Mouse (Mus musculus) left cerebral cortex, adult 2 months (tissue): ENCODE results near the gene Trio. TPM values are rescaled to one million over a fixed set of nuclear protein-coding genes. Genes with fewer than 3 reads are reported as not detected.

Experiments used
- DNase-seq, 2 experiments: peaks; one replicate each; pipeline ENCODE4 v3.0.0; 2021 to 2022; ENCODE audit warnings: low spot score in 2 of 2, mixed read lengths in 1 of 2; ENCODE audit errors: extremely low spot score in 1 of 2
- H3K27ac ChIP-seq: fragments of 200-600 bp; 2 replicates; pipeline ENCODE4 v1.8.1; 2022
- H3K4me3 ChIP-seq: fragments of 200-600 bp; 2 replicates; pipeline ENCODE4 v1.8.1; 2022
- CTCF ChIP-seq: fragments of 200-600 bp; IDR thresholded peaks from 2 replicates; pipeline ENCODE4 v1.8.1; 2022; ENCODE audit warnings: antibody characterized with exemption, mild to moderate bottlenecking, moderate library complexity
- intact Hi-C: fragments of 180-260 bp; cut with DNase I; formaldehyde crosslinking; loops from one replicate; pipeline ENCODE4 v1.15.1; 2025
- total RNA-seq, 2 experiments: library from RNA; stranded (reverse); gene quantifications; 2 replicates each; pipeline ENCODE4 v1.2.3; 2021

Gene Trio
- total RNA-seq, 2 experiments from 2014 or later, result 252 to 279 TPM

DNA sequence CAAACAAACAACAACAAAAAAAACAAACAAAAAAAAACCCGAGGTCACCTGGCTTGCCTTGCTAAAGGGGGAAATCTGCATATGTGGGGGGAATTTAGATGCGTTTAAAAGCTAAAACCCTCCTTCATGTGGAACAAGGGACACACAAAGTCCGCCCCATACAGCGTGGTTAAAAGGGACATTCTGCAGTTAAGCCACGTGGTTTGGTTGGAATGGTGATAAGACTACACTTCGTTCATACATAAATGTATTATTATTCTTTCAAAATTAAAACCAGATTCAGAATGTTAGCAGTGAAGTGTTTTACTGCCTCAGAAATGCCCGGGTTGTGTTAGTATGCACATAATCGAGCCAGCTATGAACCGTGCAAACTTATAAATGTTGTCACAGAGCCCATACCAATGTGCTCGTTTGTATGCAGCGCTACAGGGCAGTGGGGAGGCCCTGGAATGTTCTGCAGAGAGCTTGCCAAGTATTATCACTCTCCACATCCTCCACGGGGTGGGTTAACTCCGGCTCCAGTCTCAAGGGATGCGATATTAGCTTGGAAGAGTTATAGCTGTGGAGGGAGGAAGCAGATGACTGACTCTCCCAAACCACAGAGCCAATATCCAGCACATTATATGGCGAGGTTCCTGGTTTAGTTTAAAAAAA lies 243.1 kb downstream of the Trio start:
- peak overlapping the region; percentile 95 for H3K27ac ChIP-seq
- TF ChIP-seq CTCF, result no peak
- H3K4me3 ChIP-seq, result no peak overlapping the region
- DNase-seq, result no peak
- intact Hi-C loops, result no loop called here

DNA sequence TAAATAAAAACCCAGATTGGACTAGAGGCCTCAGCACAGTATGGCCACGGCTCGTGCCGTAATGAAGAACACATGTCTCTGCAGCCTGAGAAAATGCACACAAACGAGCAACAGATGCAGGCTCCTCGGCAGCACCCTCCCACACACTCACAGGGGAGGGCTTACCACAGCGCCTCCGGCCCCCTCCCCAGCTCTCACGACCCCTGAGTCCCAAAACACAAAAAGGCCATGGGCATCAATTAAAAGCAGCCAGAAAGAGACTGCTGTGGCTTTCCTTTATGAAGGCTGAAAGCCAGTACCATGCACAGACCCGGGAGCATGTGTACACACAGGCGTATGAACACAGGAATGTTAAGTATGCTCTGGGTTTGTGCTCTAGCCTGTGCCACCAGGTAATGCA lies 245.8 kb downstream of the Trio start:
- intact Hi-C loops, result no loop called here
- H3K27ac ChIP-seq, result peak overlapping the region; percentile 60; the same call in 1 of the 2 replicates
- TF ChIP-seq CTCF, result no peak
- H3K4me3 ChIP-seq, result no peak overlapping the region
- DNase-seq, result no peak

DNA sequence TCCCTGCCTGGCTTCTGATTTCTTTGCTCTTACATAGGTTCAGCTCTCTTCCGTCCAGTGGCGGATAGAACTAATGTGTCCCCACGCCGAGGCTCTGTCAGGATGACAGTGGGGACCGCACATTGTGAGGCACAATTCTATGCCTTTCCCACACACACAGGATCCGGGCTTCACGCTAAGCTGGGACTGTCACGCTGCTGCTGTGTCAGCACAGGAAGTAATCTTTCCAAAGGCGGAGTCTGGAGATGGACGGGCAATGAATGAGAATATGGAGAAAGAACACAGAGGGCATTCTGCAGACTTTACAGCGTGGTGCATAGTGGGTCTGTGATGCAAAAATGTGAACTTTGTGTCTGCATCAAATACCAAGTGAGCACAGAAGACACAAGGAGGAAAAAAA lies 246.2 kb downstream of the Trio start:
- DNase-seq, result no peak
- TF ChIP-seq CTCF, result no peak
- Histone ChIP-seq H3K4me3 (no peak overlapping the region), H3K27ac (peak overlapping the region; percentile 60; the same call in 1 of the 2 replicates)
- intact Hi-C loops, result no loop called here

DNA sequence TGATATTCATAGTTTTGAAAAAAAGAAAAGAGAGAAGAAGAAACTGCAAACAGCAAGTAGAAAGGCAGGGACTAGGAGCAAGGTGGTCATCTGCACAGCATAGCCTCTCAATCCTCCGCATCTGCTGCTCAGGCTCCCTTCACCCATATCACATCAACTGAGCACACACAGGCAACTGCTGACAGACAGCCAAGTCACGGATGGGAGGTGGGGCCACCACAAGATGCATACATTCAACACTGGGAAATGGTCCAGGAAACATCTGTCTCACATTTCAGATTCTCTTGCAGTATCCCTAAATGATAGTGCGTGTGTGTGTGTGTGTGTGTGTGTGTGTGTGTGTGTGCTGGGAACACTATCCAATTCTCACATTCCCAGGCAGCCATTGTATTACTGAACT lies 247.4 kb downstream of the Trio start:
- no peak for TF ChIP-seq CTCF
- DNase-seq, result no peak
- intact Hi-C loops, result no loop called here
- no peak overlapping the region for H3K27ac ChIP-seq
- no peak overlapping the region for H3K4me3 ChIP-seq

DNA sequence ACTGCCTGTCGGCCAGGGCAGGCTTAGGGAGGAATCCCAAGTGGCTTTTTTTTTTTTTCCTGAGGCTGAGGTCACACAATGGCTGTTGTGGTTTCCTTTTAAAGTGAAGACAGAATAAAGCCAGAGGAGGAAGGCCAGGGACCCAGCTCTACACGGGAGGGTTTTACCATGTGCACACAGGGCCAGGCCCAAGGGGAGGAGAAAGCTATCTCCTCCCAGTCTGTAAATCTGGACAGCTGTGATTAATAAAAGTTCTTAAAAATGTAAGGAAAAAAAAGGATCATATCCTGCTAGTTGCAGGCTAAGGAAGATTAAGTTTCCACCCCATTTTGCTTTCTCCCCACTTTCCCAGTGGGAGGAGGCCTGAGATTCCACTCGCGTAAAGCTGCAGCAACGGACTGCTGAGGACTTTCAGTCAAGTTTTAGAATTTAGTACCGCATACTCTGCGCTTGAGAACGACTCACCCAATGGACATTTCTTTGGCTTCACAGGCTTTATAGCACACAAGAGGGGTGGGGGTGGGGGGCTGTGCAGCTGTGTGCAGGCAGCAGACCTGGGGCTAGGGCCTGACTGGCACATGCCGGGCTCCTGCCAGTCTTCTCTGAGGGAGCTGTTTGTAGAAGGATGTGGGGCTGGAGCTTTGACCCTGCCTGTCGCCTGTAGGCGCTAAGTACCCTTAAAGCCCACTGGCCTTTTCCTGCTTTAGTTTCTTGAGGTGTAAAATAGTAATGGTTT lies 248.0 kb downstream of the Trio start:
- Histone ChIP-seq H3K4me3 (no peak overlapping the region), H3K27ac (no peak overlapping the region)
- DNase-seq, result no peak
- no peak for TF ChIP-seq CTCF
- intact Hi-C loops, result no loop called here

DNA sequence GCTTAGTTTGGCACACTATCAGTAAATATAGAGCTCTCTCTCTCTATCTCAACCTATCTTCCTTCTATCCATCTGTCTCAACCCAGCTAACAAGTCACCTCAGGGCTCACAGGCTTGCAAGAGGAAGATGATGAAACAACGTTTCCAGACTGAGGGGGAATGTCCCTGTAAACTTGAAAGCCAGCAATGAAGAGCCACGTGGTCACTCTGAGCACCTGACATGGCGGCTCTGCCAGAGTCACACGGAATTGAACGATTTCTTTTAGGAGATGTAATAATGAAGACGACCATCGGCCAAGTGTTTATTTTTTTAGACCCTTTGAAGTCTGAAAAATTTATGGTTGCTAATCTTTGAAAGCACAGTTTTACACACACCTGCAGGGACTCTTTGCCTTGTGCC lies 251.2 kb downstream of the Trio start:
- intact Hi-C loops, result no loop called here
- no peak for TF ChIP-seq CTCF
- Histone ChIP-seq H3K27ac (no peak overlapping the region), H3K4me3 (no peak overlapping the region)
- no peak for DNase-seq

DNA sequence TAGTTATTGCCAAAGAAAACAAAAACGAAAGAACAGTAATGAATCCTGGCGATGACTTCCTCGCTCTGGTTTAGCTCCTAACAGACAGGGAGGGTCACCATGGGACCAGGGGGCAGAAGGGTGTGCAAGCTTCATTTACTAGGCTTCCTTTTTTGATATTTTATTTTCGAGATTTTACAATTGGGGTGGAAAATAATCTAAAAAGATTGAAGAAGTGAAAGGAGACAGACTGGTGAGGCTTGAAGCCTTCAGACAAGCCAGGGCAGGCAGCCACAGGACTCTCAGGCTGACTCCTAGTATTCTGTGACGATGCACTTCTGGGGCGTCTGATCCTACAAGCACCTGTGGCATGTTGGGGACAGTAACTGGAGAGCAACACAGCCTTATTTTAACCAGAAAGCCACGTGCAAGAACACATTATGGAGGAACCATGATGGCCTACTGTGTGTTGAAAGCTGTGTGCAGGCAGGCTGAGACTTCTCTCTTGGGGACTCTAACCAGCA lies 253.5 kb downstream of the Trio start:
- no peak for DNase-seq
- Histone ChIP-seq H3K4me3 (no peak overlapping the region), H3K27ac (no peak overlapping the region; the same call in 1 of the 2 replicates)
- TF ChIP-seq CTCF, result no peak
- intact Hi-C loops, result no loop called here

DNA sequence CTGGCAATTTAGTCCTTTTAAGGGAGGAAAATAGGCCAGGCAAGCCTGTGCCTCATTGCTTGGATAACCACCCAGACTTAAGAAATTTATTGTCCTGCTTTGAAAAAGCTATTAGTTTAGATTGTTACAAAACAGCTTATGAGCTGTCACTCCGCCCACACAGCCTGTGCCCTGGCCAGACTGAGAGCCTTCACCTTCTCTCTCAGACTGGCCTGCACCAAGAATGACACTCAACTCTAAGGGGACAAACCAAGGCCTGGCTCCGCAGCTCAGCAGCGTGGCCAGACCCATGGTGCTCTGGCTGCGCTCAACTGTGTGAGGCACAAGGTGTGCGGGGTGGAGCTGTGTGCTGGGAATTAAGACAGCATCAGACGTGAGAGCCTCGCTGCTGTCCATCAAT lies 254.1 kb downstream of the Trio start:
- DNase-seq, result no peak
- H3K4me3 ChIP-seq, result no peak overlapping the region
- intact Hi-C loops, result no loop called here
- peak overlapping the region; percentile 5; the same call in 1 of the 2 replicates for H3K27ac ChIP-seq
- no peak for TF ChIP-seq CTCF

DNA sequence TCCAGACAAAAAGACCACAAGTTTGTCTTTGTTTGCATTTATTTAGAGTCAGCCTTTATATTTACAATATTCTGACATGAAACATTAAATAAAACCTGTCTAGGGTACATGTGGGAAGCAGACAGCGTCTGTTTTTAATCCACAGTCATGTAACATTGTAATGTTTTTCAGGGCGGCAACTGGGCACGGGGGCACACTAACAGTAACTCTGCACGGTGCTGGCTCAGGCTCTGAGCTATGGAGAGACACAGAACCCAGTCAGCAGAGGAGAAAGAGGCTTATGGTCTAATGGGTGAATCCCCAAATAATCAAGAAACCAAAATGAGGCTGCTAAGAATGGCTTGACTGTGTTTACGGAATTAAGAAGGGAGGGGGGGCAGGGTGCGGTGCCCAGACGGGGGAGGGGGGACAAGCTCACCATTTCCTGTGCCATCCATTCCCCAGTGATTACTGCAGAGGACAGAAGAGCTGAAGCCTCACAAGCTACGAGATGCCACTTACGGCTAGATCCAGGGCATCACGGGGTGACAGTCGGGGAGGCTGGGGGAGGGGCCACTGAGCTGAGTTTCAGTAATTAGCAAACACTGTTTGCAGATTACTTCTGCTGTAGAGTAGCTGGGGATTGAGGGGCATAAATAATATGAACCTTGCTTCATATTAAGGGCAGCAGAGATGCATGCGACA lies 255.0 kb downstream of the Trio start:
- no peak for TF ChIP-seq CTCF
- intact Hi-C loops, result no loop called here
- Histone ChIP-seq H3K4me3 (no peak overlapping the region), H3K27ac (peak overlapping the region; percentile 5; the same call in 1 of the 2 replicates)
- DNase-seq, result no peak

DNA sequence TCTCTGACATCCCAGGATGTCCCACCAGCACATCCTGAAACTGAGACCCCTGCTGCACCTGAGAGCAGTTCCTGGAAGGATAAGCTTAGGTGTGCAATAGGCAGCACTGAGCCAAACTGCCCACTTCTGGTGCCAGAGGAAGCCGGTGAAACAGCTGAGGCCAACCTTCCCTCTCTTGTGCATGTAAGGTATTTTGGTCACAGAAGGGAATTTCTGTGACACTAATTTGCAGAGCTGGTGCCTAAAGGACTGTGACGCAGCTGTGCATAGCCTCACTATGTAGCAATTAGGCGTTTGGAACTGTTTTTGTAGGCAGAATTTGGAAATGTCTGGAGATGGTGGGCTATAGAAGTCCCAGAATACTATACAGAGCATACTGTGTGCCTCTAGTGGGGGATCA lies 264.2 kb downstream of the Trio start:
- intact Hi-C loops, result no loop called here
- TF ChIP-seq CTCF, result no peak
- no peak for DNase-seq
- Histone ChIP-seq H3K4me3 (no peak overlapping the region), H3K27ac (peak overlapping the region; percentile 40; the same call in 1 of the 2 replicates)

DNA sequence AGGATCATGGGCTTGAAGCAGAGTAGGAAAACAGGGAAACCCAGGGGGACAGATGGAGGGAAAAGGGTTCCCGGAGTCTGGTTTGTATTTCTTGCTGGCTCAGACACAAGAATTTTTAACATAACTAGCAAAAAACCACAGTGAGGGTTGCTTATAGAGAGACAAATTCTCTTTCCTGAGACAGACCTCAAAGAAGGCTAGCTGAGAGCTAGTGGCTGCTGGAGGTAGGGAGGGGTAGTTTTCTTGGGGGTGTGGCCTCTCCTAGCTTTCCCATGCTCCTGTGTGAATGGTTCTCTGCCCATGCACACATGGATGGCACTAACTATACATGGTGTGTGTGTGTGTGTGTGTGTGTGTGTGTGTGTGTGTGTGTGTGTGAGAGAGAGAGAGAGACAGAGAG lies 265.0 kb downstream of the Trio start:
- no peak for DNase-seq
- no peak for TF ChIP-seq CTCF
- intact Hi-C loops, result no loop called here
- H3K27ac ChIP-seq, result peak overlapping the region; percentile 19; the same call in 1 of the 2 replicates
- no peak overlapping the region for H3K4me3 ChIP-seq

DNA sequence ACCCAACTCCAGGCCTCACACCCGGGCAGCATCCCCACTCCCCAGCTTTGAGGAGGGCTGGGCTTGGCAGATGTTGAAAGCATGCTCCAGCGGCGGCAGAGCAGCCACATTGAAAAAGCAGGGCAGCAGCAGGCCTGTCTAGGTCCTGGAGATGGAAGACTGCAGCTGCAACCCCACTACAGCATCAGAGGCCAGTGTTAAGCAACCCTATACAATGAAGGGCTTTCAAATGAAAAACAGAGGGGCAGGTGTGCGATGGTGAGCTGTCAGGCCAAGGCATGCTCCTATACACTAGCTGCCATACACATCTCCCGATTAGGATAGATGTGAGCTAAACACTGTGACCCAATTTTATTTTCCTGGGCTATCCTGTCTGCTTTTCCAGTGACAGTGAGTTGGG lies 265.8 kb downstream of the Trio start:
- peak overlapping the region; percentile 19; the same call in 1 of the 2 replicates for H3K27ac ChIP-seq
- TF ChIP-seq CTCF, result no peak
- intact Hi-C loops, result no loop called here
- no peak overlapping the region for H3K4me3 ChIP-seq
- DNase-seq, result no peak
